Mouse (Mus musculus) cerebellum, adult 11-12 months (tissue): ENCODE measurements around the gene Gm8232.
"Not testable (repeated sequence)": the region's sequence is repeated elsewhere in the genome, so short reads cannot be mapped to it uniquely, and the experiment has no call there.

Experiments
- DNase-seq: peaks from one replicate; pipeline ENCODE4 v3.0.0; 2022

The Gm8232 gene

GRCm38 (mm10) chr14:44433335-44433734 is at the start of gene Gm8232:
TSS of gene Gm8232 (plus strand) at chr14:44433635.
- not testable (repeated sequence) for DNase-seq

GRCm38 (mm10) chr14:44384233-44384632 is 49.2 kb upstream of the Gm8232 start:
- not testable (repeated sequence) for DNase-seq

DNA sequence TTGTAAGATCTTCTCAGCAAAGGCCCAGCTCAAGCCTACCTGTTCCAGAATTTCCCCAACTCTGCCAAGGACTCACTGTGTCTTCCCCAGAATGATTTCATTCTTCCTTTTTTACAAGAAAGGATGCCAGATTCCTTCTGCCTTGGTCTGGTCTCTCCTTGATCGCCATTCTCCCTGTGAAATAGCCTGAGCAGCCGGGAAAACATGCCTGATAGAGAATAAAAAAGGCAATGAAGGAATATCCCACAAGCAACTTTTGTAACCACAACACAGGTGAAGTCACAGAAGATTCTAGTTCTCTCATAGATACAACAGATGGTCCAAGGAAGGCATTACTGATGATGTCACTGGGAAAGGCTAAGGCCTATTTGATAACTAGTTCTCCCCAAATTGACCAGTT is 22.8 kb upstream of the Gm8232 start, which contains the start of gene Gm3371:
TSS of gene Gm3371 (minus strand) at position 101 of the 400 bp plus-strand sequence.
- not testable (repeated sequence) for DNase-seq
